Mouse (Mus musculus): ENCODE data around the gene Hoxd13.

Gene Hoxd13

GRCm38 (mm10) chr2:74711721-74712621 is 43.9 kb downstream of the Hoxd13 start, which contains the start of the genes Hoxd3 and Hoxd4:
Gene Hoxd3 (plus strand): TSS chr2:74711927.
Gene Hoxd4 (plus strand): TSS chr2:74711929.
- no peaks in the 10 kb centered on the region for H3K36me3 ChIP-seq (ENCODE audit: control insufficient read depth, insufficient read depth, low read length, poor library complexity, severe bottlenecking)
- H3K27me3 ChIP-seq (ENCODE audit: control insufficient read depth, insufficient read depth, low read length, poor library complexity, severe bottlenecking) = no peaks in the 10 kb centered on the region
- DNase-seq (ENCODE audit: low read depth, low spot score) = no peak

GRCm38 (mm10) chr2:74713239-74714150 is 45.4 kb downstream of the Hoxd13 start:
- Histone ChIP-seq H3K27me3 (ENCODE audit: control insufficient read depth, insufficient read depth, low read length, poor library complexity, severe bottlenecking) (no peaks in the 10 kb centered on the region), H3K36me3 (ENCODE audit: control insufficient read depth, insufficient read depth, low read length, poor library complexity, severe bottlenecking) (no peaks in the 10 kb centered on the region)
- DNase-seq (ENCODE audit: low read depth, low spot score) = no peak

- no peaks in the 10 kb centered on the region for H3K27me3 ChIP-seq (ENCODE audit: control insufficient read depth, insufficient read depth, low read length, poor library complexity, severe bottlenecking)
- H3K36me3 ChIP-seq (ENCODE audit: control insufficient read depth, insufficient read depth, low read length, poor library complexity, severe bottlenecking) = no peaks in the 10 kb centered on the region
- DNase-seq (ENCODE audit: low read depth, low spot score) = no peak
Measured at GRCm38 (mm10) chr2:74714156-74714789, 46.2 kb downstream of the Hoxd13 start.

- no peaks in the 10 kb centered on the region for H3K36me3 ChIP-seq (ENCODE audit: control insufficient read depth, insufficient read depth, low read length, poor library complexity, severe bottlenecking)
- H3K27me3 ChIP-seq (ENCODE audit: control insufficient read depth, insufficient read depth, low read length, poor library complexity, severe bottlenecking) = no peaks in the 10 kb centered on the region
- DNase-seq (ENCODE audit: low read depth, low spot score) = no peak
Measured at GRCm38 (mm10) chr2:74714881-74715280, 46.8 kb downstream of the Hoxd13 start.

- peak; percentile 52 for DNase-seq (ENCODE audit: low read depth, low spot score)
- no peaks in the 10 kb centered on the region for H3K36me3 ChIP-seq (ENCODE audit: control insufficient read depth, insufficient read depth, low read length, poor library complexity, severe bottlenecking)
Measured at GRCm38 (mm10) chr2:74715504-74716241, 47.6 kb downstream of the Hoxd13 start.

GRCm38 (mm10) chr2:74720384-74720783 is 52.3 kb downstream of the Hoxd13 start:
- H3K27me3 ChIP-seq (ENCODE audit: control insufficient read depth, insufficient read depth, low read length, poor library complexity, severe bottlenecking) = no peaks in the 10 kb centered on the region
- no peak for DNase-seq (ENCODE audit: low read depth, low spot score)

More at GRCm38 (mm10) chr2:74715504-74716241, 47.6 kb downstream of the Hoxd13 start:
- H3K27me3 ChIP-seq (ENCODE audit: control insufficient read depth, insufficient read depth, low read length, poor library complexity, severe bottlenecking) = no peaks in the 10 kb centered on the region

GRCm38 (mm10) chr2:74720955-74721491 is 52.9 kb downstream of the Hoxd13 start:
- no peaks in the 10 kb centered on the region for H3K27me3 ChIP-seq (ENCODE audit: control insufficient read depth, insufficient read depth, low read length, poor library complexity, severe bottlenecking)
- DNase-seq (ENCODE audit: low read depth, low spot score) = no peak

More at GRCm38 (mm10) chr2:74720384-74720783, 52.3 kb downstream of the Hoxd13 start:
- H3K36me3 ChIP-seq (ENCODE audit: control insufficient read depth, insufficient read depth, low read length, poor library complexity, severe bottlenecking) = no peaks in the 10 kb centered on the region

More at GRCm38 (mm10) chr2:74720955-74721491, 52.9 kb downstream of the Hoxd13 start:
- H3K36me3 ChIP-seq (ENCODE audit: control insufficient read depth, insufficient read depth, low read length, poor library complexity, severe bottlenecking) = no peaks in the 10 kb centered on the region
